Mouse (Mus musculus) limb, embryonic 14.5 days (tissue): ENCODE results near the gene Sigirr. TPM values are rescaled to one million over a fixed set of nuclear protein-coding genes. Genes with fewer than 3 reads are reported as not detected.

Experiments used
- ATAC-seq: fragments of 200-750 bp; cut with Nextera tagmentation; 2 replicates; pipeline ENCODE4 v1.8.0; 2017; ENCODE audit warnings: low read depth, moderate number of reproducible peaks, moderate TSS enrichment; ENCODE audit not compliant: low FRiP score
- DNase-seq: peaks from one replicate; pipeline ENCODE4 v3.0.0-alpha.2; 2015; ENCODE audit warnings: low spot score
- H3K27ac ChIP-seq: fragments of 300-500 bp; sonication (generic); replicated peaks from 2 replicates; pipeline ENCODE4 v1.5.1; 2014; ENCODE audit warnings: low read depth, mild to moderate bottlenecking, low read length, moderate library complexity, mixed read lengths
- H3K27me3 ChIP-seq: fragments of 300-500 bp; sonication (generic); 2 replicates; pipeline ENCODE4 v1.6.1; 2014; ENCODE audit warnings: low read length, mixed read lengths; ENCODE audit not compliant: control insufficient read depth, insufficient read depth
- H3K36me3 ChIP-seq: fragments of 300-500 bp; sonication (generic); 2 replicates; pipeline ENCODE4 v1.6.1; 2014; ENCODE audit warnings: mild to moderate bottlenecking, low read length, moderate library complexity, mixed read lengths; ENCODE audit not compliant: control insufficient read depth, insufficient read depth
- H3K4me1 ChIP-seq: fragments of 300-500 bp; sonication (generic); 2 replicates; pipeline ENCODE4 v1.6.1; 2014; ENCODE audit warnings: antibody characterized with exemption, low read length, mixed read lengths; ENCODE audit not compliant: control insufficient read depth, insufficient read depth
- H3K4me2 ChIP-seq: fragments of 300-500 bp; sonication (generic); replicated peaks from 2 replicates; pipeline ENCODE4 v1.6.1; 2014; ENCODE audit warnings: low read depth, mild to moderate bottlenecking, low read length, moderate library complexity; ENCODE audit not compliant: severe bottlenecking
- H3K4me3 ChIP-seq: fragments of 300-500 bp; sonication (generic); replicated peaks from 2 replicates; pipeline ENCODE4 v1.5.1; 2014; ENCODE audit warnings: low read length
- H3K9ac ChIP-seq: fragments of 300-500 bp; sonication (generic); 2 replicates; pipeline ENCODE4 v1.6.1; 2014; ENCODE audit warnings: mild to moderate bottlenecking, low read depth, low read length, moderate library complexity; ENCODE audit not compliant: severe bottlenecking
- H3K9me3 ChIP-seq: fragments of 300-500 bp; sonication (generic); 2 replicates; pipeline ENCODE4 v1.6.1; 2016; ENCODE audit warnings: low read length; ENCODE audit not compliant: control insufficient read depth
- POLR2A ChIP-seq: fragments of 200-500 bp; IDR thresholded peaks from 2 replicates; pipeline ENCODE4 v1.8.0; 2012; ENCODE audit warnings: inconsistent platforms, mild to moderate bottlenecking, moderate library complexity, borderline replicate concordance; ENCODE audit not compliant: insufficient read depth, insufficient read length; ENCODE audit errors: extremely low read depth
- WGBS: fragments of 180-500 bp; shearing (Covaris S2); extraction: QIAGEN DNeasy Blood & Tissue Kit; methylation state at CpG from one replicate; pipeline ENCODE4 v1.1.7; 2014; 5-methylcytosine and 5-hydroxymethylcytosine counted together
- polyA plus RNA-seq, 2 experiments: library from polyadenylated mRNA; depleted of rRNA in 1 of 2; stranded (reverse) in 1 of 2; unstranded in 1 of 2; fragments of >200 nt; fragmentation: Nextera tagmentation in 1 of 2; extraction: Ambion mirVana in 1 of 2; gene quantifications; 2 replicates each; pipeline versions ENCODE4 v1.2.1 to v1.2.3; 2012 to 2014

Gene Sigirr
- polyA plus RNA-seq, 2 experiments, result 2.7 to 3.1 TPM

DNA sequence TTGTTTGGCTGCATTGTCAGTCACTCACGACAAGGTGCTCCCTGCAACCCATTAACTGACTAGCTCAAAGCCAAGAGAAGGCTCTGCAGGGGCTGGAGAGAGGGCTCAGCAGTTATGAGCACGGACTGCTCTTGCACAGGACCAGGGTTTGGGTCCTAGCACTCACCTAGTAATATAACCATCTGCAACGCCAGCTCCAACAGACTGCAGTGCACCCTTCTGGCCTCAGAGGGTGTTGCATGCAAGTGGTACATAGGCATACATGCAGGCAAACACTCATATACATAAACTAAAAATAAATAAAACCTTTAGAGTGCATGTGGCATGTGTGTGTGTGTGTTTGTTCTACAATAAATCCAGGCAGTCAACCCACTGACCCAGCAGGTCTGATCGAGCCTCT, 44.6 kb downstream of the Sigirr start:
- H3K36me3 ChIP-seq, result no peaks in the 10 kb centered on the region
- no peak overlapping the region for H3K4me2 ChIP-seq
- no peaks in the 10 kb centered on the region for H3K9me3 ChIP-seq
- 79% methylated on average over 4 of the region's 4 CpGs for WGBS
- H3K4me3 ChIP-seq, result no peak overlapping the region
- peaks cover 3% of the 10 kb centered on the region for H3K4me1 ChIP-seq
- TF ChIP-seq POLR2A, result no peak
- ATAC-seq, result no peak
- no peaks in the 10 kb centered on the region for H3K27me3 ChIP-seq
- H3K9ac ChIP-seq, result no peak overlapping the region
- DNase-seq, result no peak
- H3K27ac ChIP-seq, result no peak overlapping the region

DNA sequence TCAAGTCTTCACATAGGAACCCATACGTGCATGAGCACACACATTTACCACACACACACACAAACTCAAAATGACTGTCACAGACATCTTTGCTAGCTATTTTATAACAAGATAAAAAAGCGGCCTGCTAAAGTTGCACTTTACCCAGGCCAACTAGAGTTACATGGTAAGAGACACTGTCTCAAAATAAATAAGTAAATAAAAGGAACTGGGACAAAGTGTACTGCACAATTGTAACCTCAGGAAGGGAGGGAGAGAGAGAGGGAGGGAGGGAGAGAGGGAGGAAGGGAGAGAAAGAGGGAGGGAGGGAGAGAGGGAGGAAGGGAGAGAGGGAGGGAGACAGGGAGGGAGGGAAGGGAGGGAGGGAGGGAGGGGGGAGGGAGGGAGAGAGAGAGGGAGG, 48.0 kb downstream of the Sigirr start:
- H3K9me3 ChIP-seq, result no peaks in the 10 kb centered on the region
- no peak overlapping the region for H3K4me2 ChIP-seq
- no peak overlapping the region for H3K27ac ChIP-seq
- 80% methylated on average over 2 of the region's 2 CpGs for WGBS
- no peak for DNase-seq
- no peak overlapping the region for H3K4me3 ChIP-seq
- no peak for TF ChIP-seq POLR2A
- no peaks in the 10 kb centered on the region for H3K36me3 ChIP-seq
- no peaks in the 10 kb centered on the region for H3K27me3 ChIP-seq
- H3K9ac ChIP-seq, result no peak overlapping the region
- peaks cover 8% of the 10 kb centered on the region for H3K4me1 ChIP-seq
- no peak for ATAC-seq

DNA sequence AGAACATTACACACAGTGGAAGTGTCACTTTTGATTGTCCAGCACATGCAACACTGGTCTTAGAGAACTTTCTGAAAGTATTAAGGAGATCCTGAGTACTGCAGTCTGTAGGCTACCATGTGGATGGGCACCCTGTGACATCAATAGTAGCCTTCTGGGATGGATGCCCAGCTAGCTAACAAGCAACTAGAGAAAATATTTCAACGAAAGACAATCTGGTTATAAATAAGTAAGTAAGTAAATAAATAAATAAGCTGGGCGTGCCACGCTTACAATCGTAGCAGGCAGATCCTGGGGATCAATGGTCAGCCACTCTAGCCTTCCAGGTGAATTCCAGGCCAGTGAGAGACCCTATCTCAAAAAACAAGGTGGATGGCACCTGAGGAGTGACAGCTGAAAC, 48.4 kb downstream of the Sigirr start:
- no peaks in the 10 kb centered on the region for H3K9me3 ChIP-seq
- ATAC-seq (no peak), DNase-seq (no peak)
- 90% methylated on average over 4 of the region's 4 CpGs for WGBS
- H3K4me1 ChIP-seq, result peaks cover 12% of the 10 kb centered on the region
- H3K27me3 ChIP-seq, result no peaks in the 10 kb centered on the region
- no peak overlapping the region for H3K27ac ChIP-seq
- no peak overlapping the region for H3K4me3 ChIP-seq
- H3K4me2 ChIP-seq, result no peak overlapping the region
- no peak for TF ChIP-seq POLR2A
- H3K36me3 ChIP-seq, result no peaks in the 10 kb centered on the region
- no peak overlapping the region for H3K9ac ChIP-seq

DNA sequence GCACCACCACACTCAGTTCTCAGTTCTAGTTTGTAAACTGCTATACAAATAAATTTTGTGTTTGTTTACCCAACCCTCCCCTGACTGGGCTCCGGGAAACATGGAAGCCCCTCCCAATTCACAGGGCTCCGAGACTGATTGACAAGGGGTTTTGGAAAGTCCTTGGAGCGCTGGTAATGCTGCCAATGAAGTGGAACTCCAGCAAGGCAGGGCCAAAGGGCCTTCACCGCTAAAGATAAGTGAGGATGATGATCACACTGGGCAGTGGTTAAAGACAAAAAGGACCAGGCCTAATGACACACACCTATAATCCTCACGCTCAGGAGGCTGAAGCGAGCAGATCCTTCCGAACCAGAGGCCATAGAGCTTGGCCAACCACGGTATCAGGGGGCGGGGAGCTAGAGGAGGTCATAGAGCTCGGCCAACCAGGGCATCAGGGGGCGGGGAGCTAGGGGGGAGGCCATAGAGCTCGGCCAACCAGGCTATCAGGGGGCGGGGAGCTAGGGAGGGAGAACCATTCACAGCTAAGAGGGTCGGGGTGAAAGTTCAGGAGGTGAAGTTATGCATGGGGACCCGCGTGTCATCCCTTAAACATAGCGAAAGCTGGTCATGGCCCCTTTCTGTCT, 49.2 kb downstream of the Sigirr start:
- no peak for DNase-seq
- ATAC-seq, result no peak
- no peaks in the 10 kb centered on the region for H3K9me3 ChIP-seq
- H3K4me1 ChIP-seq, result peaks cover 16% of the 10 kb centered on the region
- no peak overlapping the region for H3K4me2 ChIP-seq
- no peaks in the 10 kb centered on the region for H3K27me3 ChIP-seq
- no peak overlapping the region for H3K27ac ChIP-seq
- H3K9ac ChIP-seq, result no peak overlapping the region
- H3K36me3 ChIP-seq, result no peaks in the 10 kb centered on the region
- TF ChIP-seq POLR2A, result no peak
- 71% methylated on average over 17 of the region's 17 CpGs for WGBS
- H3K4me3 ChIP-seq, result no peak overlapping the region

DNA sequence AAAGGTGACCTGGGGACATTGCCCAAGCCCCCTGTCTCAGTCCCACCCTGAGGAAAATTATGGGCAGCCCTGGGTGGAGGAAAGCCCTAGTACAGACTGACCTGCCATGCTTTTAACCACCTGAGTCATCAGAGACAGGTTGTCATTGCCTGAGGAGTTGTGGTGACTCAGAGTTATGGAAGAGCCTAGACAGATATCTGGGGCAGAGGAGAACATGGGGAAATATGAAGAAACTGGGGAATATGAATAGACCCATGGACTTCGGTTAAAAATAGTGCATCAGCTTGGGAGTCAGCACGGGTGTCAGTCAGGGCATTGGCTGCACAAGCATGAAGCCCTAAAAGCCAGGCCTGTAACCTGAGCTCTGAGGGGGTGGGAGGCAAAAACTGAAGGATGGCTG, 51.0 kb downstream of the Sigirr start:
- no peaks in the 10 kb centered on the region for H3K27me3 ChIP-seq
- H3K36me3 ChIP-seq, result no peaks in the 10 kb centered on the region
- H3K9me3 ChIP-seq, result no peaks in the 10 kb centered on the region
- H3K4me1 ChIP-seq, result peaks cover 16% of the 10 kb centered on the region
- WGBS, result 80% methylated on average over 2 of the region's 2 CpGs
- no peak overlapping the region for H3K27ac ChIP-seq
- no peak overlapping the region for H3K9ac ChIP-seq
- H3K4me3 ChIP-seq, result no peak overlapping the region
- no peak overlapping the region for H3K4me2 ChIP-seq
- TF ChIP-seq POLR2A, result no peak
- ATAC-seq, result no peak
- DNase-seq, result no peak
